Mouse (Mus musculus) forebrain, embryonic 14.5 days (tissue): ENCODE measurements around the gene Ptrh1. TPM values are rescaled to one million over a fixed set of nuclear protein-coding genes. Genes with fewer than 3 reads are reported as not detected.

Experiments used
- ATAC-seq: fragments of 200-750 bp; cut with Nextera tagmentation; 2 replicates; pipeline ENCODE4 v1.8.0; 2017; ENCODE audit warnings: mild to moderate bottlenecking, moderate library complexity
- DNase-seq: peaks from one replicate; pipeline ENCODE4 v3.0.0-alpha.2; 2015; ENCODE audit warnings: low spot score
- H3K27ac ChIP-seq: fragments of 300-500 bp; sonication (generic); 2 replicates; pipeline ENCODE4 v1.5.1; 2014; ENCODE audit warnings: low read depth, mild to moderate bottlenecking, control low read depth, low read length, moderate library complexity
- H3K27me3 ChIP-seq: fragments of 300-500 bp; sonication (generic); replicated peaks from 2 replicates; pipeline ENCODE4 v1.6.1; 2014; ENCODE audit warnings: low read length, control low read depth, mixed read lengths; ENCODE audit not compliant: control insufficient read depth, insufficient read depth
- H3K36me3 ChIP-seq: fragments of 300-500 bp; sonication (generic); 2 replicates; pipeline ENCODE4 v1.6.1; 2014; ENCODE audit warnings: low read length, control low read depth; ENCODE audit not compliant: control insufficient read depth, insufficient read depth
- H3K4me1 ChIP-seq: fragments of 300-500 bp; sonication (generic); 2 replicates; pipeline ENCODE4 v1.6.1; 2014; ENCODE audit warnings: antibody characterized with exemption, low read length, control low read depth; ENCODE audit not compliant: control insufficient read depth, insufficient read depth
- H3K4me2 ChIP-seq: fragments of 300-500 bp; sonication (generic); 2 replicates; pipeline ENCODE4 v1.6.1; 2014; ENCODE audit warnings: mild to moderate bottlenecking, control low read depth, low read length
- H3K4me3 ChIP-seq: fragments of 300-500 bp; sonication (generic); 2 replicates; pipeline ENCODE4 v1.5.1; 2014; ENCODE audit warnings: low read depth, low read length, control low read depth
- H3K9ac ChIP-seq: fragments of 300-500 bp; sonication (generic); 2 replicates; pipeline ENCODE4 v1.6.1; 2014; ENCODE audit warnings: mild to moderate bottlenecking, low read length, control low read depth, moderate library complexity
- H3K9me3 ChIP-seq: fragments of 300-500 bp; sonication (generic); replicated peaks from 2 replicates; pipeline ENCODE4 v1.6.1; 2016; ENCODE audit warnings: low read length, control low read depth, mixed read lengths; ENCODE audit not compliant: control insufficient read depth
- WGBS: fragments of 180-500 bp; shearing (Covaris S2); extraction: QIAGEN DNeasy Blood & Tissue Kit; methylation state at CpG from one replicate; pipeline ENCODE4 v1.1.7; 2014; 5-methylcytosine and 5-hydroxymethylcytosine counted together
- polyA plus RNA-seq: library from polyadenylated mRNA; unstranded; fragments of >200 nt; fragmentation: Nextera tagmentation; extraction: Ambion mirVana; gene quantifications from 2 replicates; pipeline ENCODE4 v1.2.1, GENCODE M21; 2014

Gene Ptrh1
- polyA plus RNA-seq, 1 experiment from 2014 or later: 4.7 TPM

- no peak overlapping the region for H3K4me2 ChIP-seq
- DNase-seq (no peak), ATAC-seq (no peak)
- 80% methylated on average over 10 of the region's 10 CpGs for WGBS
- H3K9ac ChIP-seq: no peak overlapping the region
- H3K27ac ChIP-seq: no peak overlapping the region
- H3K36me3 ChIP-seq: peaks cover 83% of the 10 kb centered on the region
- no peak overlapping the region for H3K4me3 ChIP-seq
- H3K4me1 ChIP-seq: no peaks in the 10 kb centered on the region
- no peaks in the 10 kb centered on the region for H3K9me3 ChIP-seq
- no peaks in the 10 kb centered on the region for H3K27me3 ChIP-seq
Measured at GRCm38 (mm10) chr2:32798251-32798962, 22.8 kb downstream of the Ptrh1 start.

- DNase-seq: no peak
- ATAC-seq: no peak
- no peak overlapping the region for H3K4me2 ChIP-seq
- H3K27me3 ChIP-seq: no peaks in the 10 kb centered on the region
- WGBS: 93% methylated on average over 14 of the region's 14 CpGs
- no peak overlapping the region for H3K9ac ChIP-seq
- H3K9me3 ChIP-seq: no peaks in the 10 kb centered on the region
- no peaks in the 10 kb centered on the region for H3K4me1 ChIP-seq
- peaks cover 78% of the 10 kb centered on the region for H3K36me3 ChIP-seq
- no peak overlapping the region for H3K4me3 ChIP-seq
- no peak overlapping the region for H3K27ac ChIP-seq
Measured at GRCm38 (mm10) chr2:32808816-32809566, 33.4 kb downstream of the Ptrh1 start.

DNA sequence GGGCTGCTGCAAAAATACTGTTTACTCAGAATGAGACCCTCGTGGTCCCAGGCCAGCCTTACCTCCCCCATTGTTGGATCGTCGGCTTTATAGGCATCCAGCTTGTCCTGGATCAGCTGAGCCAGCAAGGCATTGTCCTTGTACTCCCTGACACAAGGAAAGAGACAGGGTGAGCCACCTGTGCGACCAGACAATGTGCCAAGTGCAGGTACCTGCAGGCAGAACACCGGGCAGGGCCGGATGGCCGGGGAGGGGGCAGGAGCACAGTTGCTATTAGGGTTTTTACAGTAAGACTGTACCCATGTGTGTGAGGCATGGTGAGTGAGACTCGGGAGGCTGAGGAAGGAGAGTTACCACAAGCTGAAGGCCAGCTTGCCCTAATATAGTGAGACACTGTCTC, 36.4 kb downstream of the Ptrh1 start:
- Histone ChIP-seq H3K4me3 (no peak overlapping the region), H3K9ac (no peak overlapping the region), H3K27ac (no peak overlapping the region), H3K9me3 (no peaks in the 10 kb centered on the region), H3K36me3 (peaks cover 77% of the 10 kb centered on the region), H3K4me2 (no peak overlapping the region), H3K4me1 (no peaks in the 10 kb centered on the region), H3K27me3 (no peaks in the 10 kb centered on the region)
- ATAC-seq (no peak), DNase-seq (no peak)
- 86% methylated on average over 8 of the region's 8 CpGs for WGBS

DNA sequence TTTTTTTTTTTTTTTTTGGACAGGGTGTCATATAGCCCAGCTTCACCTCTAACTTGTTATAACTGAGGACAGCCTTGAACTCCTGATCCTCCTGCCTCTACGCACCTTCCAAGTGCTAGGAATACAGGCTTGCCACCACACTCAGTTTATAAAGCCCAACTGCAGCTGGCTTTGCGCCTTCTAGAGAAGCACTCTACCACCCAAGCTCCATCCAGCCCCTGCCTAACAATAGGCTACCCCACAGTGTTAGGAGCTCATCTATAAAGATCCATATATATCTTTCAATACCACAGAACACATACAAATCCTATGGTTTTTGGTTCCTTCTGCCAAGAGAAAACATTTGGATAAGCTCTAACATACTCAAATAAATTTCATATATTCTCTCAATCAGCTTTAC, 40.9 kb downstream of the Ptrh1 start:
- Histone ChIP-seq H3K4me2 (no peak overlapping the region), H3K36me3 (peaks cover 66% of the 10 kb centered on the region), H3K27me3 (no peaks in the 10 kb centered on the region), H3K27ac (peak overlapping the region; percentile 83), H3K4me3 (no peak overlapping the region), H3K9ac (no peak overlapping the region), H3K9me3 (no peaks in the 10 kb centered on the region), H3K4me1 (no peaks in the 10 kb centered on the region)
- DNase-seq (peak; percentile 52), ATAC-seq (peak; percentile 69)
- WGBS: 58% methylated on average over 2 of the region's 2 CpGs

DNA sequence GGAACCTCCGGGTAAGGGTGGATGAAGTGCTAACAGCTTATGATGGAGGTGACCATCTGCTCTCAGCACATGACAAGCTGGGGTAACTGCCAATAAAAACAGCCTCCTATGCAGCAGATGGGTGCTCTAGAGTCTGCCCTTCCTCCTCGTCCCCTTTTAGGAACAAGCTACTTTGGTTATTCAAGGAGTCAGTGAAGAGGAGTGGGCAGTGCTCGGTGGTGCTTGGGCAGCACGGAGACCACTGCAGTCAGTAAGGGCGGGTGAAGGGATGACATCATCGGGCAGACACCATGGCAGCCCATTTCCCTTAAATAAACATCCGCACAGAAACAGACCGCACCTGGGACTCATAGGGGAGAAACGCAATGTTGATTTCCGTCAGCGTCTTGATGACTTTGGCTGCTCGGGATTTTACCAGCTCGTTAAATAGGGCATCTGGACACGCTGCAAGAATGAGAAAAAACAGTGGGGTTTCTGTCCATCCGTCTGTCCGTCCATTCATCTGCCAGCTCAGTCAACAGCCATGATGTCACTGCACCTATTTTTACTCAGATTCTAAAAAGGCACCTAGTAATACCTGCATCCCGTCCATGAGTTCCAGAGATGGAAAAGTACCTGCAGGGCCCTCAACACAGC, 41.5 kb downstream of the Ptrh1 start:
- WGBS: 56% methylated on average over 17 of the region's 17 CpGs
- H3K27ac ChIP-seq: peak overlapping the region; percentile 83
- H3K36me3 ChIP-seq: peaks cover 60% of the 10 kb centered on the region
- H3K4me3 ChIP-seq: no peak overlapping the region
- no peaks in the 10 kb centered on the region for H3K9me3 ChIP-seq
- ATAC-seq (peak; percentile 86), DNase-seq (peak; percentile 87)
- no peaks in the 10 kb centered on the region for H3K27me3 ChIP-seq
- no peak overlapping the region for H3K9ac ChIP-seq
- no peak overlapping the region for H3K4me2 ChIP-seq
- no peaks in the 10 kb centered on the region for H3K4me1 ChIP-seq

GRCm38 (mm10) chr2:32817589-32817988, 42.0 kb downstream of the Ptrh1 start:
- ATAC-seq: no peak
- Histone ChIP-seq H3K4me1 (no peaks in the 10 kb centered on the region), H3K27ac (peak overlapping the region; percentile 83), H3K9ac (no peak overlapping the region), H3K36me3 (peaks cover 57% of the 10 kb centered on the region), H3K4me3 (no peak overlapping the region), H3K9me3 (no peaks in the 10 kb centered on the region), H3K4me2 (no peak overlapping the region), H3K27me3 (no peaks in the 10 kb centered on the region)
- no peak for DNase-seq
- WGBS: 53% methylated on average over 7 of the region's 7 CpGs

DNA sequence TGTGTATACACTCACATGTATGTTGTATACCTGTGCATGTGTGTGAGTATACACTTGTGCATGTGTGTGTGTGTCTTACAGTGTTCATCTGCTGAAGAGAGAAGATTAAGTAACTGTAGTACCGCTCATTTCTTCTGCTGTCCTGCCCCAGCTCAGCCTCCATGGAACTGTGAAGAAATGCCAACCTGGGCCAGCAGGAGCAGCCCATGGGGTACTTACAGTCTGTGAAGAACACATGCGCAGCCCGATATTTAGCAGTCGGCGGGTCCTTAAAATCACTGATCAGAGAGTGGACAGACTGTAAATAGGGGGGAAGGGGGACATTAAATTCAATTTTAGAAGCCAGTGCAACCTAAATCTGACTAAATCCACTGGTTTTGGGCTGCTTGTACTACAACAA, 42.6 kb downstream of the Ptrh1 start:
- DNase-seq (no peak), ATAC-seq (no peak)
- Histone ChIP-seq H3K9me3 (no peaks in the 10 kb centered on the region), H3K4me2 (no peak overlapping the region), H3K4me3 (no peak overlapping the region), H3K9ac (no peak overlapping the region), H3K27me3 (no peaks in the 10 kb centered on the region), H3K4me1 (no peaks in the 10 kb centered on the region), H3K27ac (peak overlapping the region; percentile 83; the same call in 1 of the 2 replicates), H3K36me3 (peaks cover 51% of the 10 kb centered on the region)
- 91% methylated on average over 5 of the region's 5 CpGs for WGBS

DNA sequence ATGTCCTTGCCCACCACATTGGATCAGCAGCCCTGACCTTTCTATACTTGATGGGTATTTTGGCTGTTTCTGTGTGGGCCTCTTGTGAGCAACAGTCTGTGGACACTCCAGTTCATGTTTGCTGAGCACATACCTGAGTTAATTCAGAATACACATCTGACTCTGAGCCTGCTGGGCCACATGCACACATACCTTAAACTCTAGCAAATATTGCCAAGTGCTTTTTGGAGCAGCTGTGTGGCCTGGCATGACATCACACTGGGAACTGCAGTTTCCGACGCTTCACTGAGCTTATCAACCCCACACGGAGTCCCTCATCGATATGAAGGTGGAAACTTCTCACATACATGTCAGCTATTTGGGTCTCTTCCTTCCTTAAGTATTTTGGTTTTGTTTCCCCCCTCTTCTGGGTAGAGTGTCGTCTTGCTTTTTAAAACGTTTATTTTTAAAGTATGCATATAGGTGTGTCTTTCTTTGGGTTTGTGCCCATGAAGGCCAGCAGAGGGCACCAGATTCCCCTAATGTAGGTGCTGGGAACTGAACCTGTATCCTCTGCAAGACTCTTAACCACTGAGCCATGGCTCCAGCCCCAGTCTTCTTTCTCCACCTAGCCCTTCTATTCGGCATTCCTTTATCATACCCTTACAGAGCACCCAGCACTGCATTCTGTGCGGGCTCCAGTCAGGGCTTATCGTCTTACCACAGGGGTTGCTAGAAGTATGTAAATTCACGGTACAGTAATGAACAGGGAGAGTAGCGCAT, 45.6 kb downstream of the Ptrh1 start:
- WGBS: 70% methylated on average over 11 of the region's 11 CpGs
- ATAC-seq (no peak), DNase-seq (peak; percentile 28)
- Histone ChIP-seq H3K4me3 (no peak overlapping the region), H3K27ac (no peak overlapping the region), H3K36me3 (peaks cover 25% of the 10 kb centered on the region), H3K4me1 (0 out of 2 replicates have a peak, but pooled peaks cover 5% of the 10 kb centered on the region), H3K27me3 (no peaks in the 10 kb centered on the region), H3K9me3 (no peaks in the 10 kb centered on the region), H3K9ac (no peak overlapping the region), H3K4me2 (no peak overlapping the region)
